Mouse (Mus musculus): Measurements from ENCODE around the gene Ylpm1.

DNA sequence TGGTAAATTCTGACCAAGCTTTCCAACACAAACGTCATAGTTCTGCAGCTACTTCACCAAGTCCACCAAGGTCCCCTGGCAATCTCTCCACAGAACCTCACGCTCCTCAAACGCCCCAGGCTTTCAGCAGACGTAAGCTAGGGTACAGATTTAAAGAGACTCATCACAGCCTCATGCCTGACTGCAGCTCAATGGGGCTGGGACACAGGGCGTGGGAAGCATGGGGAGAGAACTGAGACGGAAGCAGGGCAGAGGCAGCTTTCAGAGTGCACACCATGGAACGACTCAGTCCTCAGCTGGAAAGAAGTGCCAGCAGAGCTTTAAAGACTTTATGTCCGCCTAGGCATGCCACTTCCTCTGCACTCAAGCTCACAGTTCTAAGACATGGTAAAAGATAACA, 44.6 kb upstream of the Ylpm1 start:
- no peak for TF ChIP-seq CTCF (IDR thresholded peaks at IDR 0.05; ENCODE audit: low read depth)
- TF ChIP-seq EP300 (IDR thresholded peaks at IDR 0.05; ENCODE audit: low read depth), result no peak

Measured in liver, embryonic 14.5 days (tissue).